Mouse (Mus musculus): ENCODE measurements around the gene Cdc42ep2. TPM values are rescaled to one million over a fixed set of nuclear protein-coding genes. Genes with fewer than 3 reads are reported as not detected.
"Not testable (repeated sequence)": the region's sequence is repeated elsewhere in the genome, so short reads cannot be mapped to it uniquely, and the experiment has no call there.

Gene Cdc42ep2
- polyA plus RNA-seq, 1 experiment = 16.2 TPM

- Histone ChIP-seq H3K36me3 (ENCODE audit: control insufficient read depth, insufficient read depth) (no peaks in the 10 kb centered on the region), H3K27me3 (ENCODE audit: control insufficient read depth, insufficient read depth, insufficient read length) (no peaks in the 10 kb centered on the region), H3ac (ENCODE audit: control insufficient read depth, insufficient read length) (no peak overlapping the region), H3K79me2 (ENCODE audit: control insufficient read depth, insufficient read depth) (no peaks in the 10 kb centered on the region), H3K4me3 (no peak overlapping the region), H3K4me2 (ENCODE audit: low read depth) (no peak overlapping the region)
- no peak for TF ChIP-seq TCF3 (IDR thresholded peaks at IDR 0.05; ENCODE audit: insufficient read length, low read depth)
- no peak for TF ChIP-seq MAX (IDR thresholded peaks at IDR 0.05; ENCODE audit: low read depth)
- no peak for TF ChIP-seq SRF (IDR thresholded peaks at IDR 0.05; ENCODE audit: control insufficient read depth, insufficient read length, low read depth)
- TF ChIP-seq USF1 (IDR thresholded peaks at IDR 0.05; ENCODE audit: low read depth) = no peak
- no peak for TF ChIP-seq POLR2A (IDR thresholded peaks at IDR 0.05; ENCODE audit: insufficient read length, low read depth)
- no peak for TF ChIP-seq E2F4 (IDR thresholded peaks at IDR 0.05; ENCODE audit: insufficient read depth)
- no peak for TF ChIP-seq POLR2AphosphoS2 (IDR thresholded peaks at IDR 0.05; ENCODE audit: insufficient read length, low read depth)
- no peak for TF ChIP-seq MYOD1 (IDR thresholded peaks at IDR 0.05; ENCODE audit: control insufficient read depth in 1 of 3, insufficient read length in 2 of 3, low read depth in 2 of 3)
- TF ChIP-seq MYOG (IDR thresholded peaks at IDR 0.05; ENCODE audit: control insufficient read depth in 1 of 3, insufficient read depth in 1 of 3, insufficient read length in 2 of 3, low read depth in 2 of 3) = no peak
- no peak for TF ChIP-seq CEBPB (IDR thresholded peaks at IDR 0.05; ENCODE audit: insufficient read depth, poor library complexity, severe bottlenecking)
- TF ChIP-seq TCF12 (IDR thresholded peaks at IDR 0.05; ENCODE audit: insufficient read depth, poor library complexity, severe bottlenecking) = no peak
- TF ChIP-seq REST (IDR thresholded peaks at IDR 0.05; ENCODE audit: insufficient read depth, insufficient read length) = no peak
These were observed 40.7 kb downstream of the Cdc42ep2 start for GRCm38 (mm10) chr19:5883935-5884334.

- H3K4me3 ChIP-seq; H3K36me3 ChIP-seq (ENCODE audit: control insufficient read depth, insufficient read depth); H3K4me2 ChIP-seq (ENCODE audit: low read depth); H3K79me2 ChIP-seq (ENCODE audit: control insufficient read depth, insufficient read depth); H3K27me3 ChIP-seq (ENCODE audit: control insufficient read depth, insufficient read depth, insufficient read length); H3ac ChIP-seq (ENCODE audit: control insufficient read depth, insufficient read length): not testable (repeated sequence)
These were observed 42.5 kb downstream of the Cdc42ep2 start for GRCm38 (mm10) chr19:5882079-5882478.

DNA sequence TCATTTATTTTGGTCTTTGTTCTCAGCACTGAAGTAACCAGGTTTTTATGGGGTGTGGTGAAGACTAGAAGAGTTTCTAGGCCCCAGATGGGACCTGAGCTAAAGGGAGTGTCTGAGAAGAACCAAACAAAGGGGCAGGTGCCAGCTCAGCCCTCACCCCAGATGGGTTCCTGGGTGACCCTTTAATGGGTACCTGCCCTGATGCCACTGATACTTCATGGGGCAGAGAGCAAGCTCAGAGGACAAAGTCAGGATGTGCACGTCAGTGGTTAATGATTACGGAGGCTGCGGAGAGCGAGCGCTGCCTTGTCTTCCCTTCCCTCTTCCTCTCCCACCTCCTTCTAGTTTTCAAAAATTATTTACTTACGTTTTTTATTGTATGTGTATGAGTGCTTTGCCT, 43.5 kb downstream of the Cdc42ep2 start:
- no peak overlapping the region for H3K4me3 ChIP-seq
- no peak overlapping the region for H3ac ChIP-seq (ENCODE audit: control insufficient read depth, insufficient read length)
- no peak overlapping the region for H3K4me2 ChIP-seq (ENCODE audit: low read depth)
- no peaks in the 10 kb centered on the region for H3K36me3 ChIP-seq (ENCODE audit: control insufficient read depth, insufficient read depth)
- TF ChIP-seq SRF (IDR thresholded peaks at IDR 0.05; ENCODE audit: control insufficient read depth, insufficient read length, low read depth) (no peak), TCF3 (IDR thresholded peaks at IDR 0.05; ENCODE audit: insufficient read length, low read depth) (no peak), TCF12 (IDR thresholded peaks at IDR 0.05; ENCODE audit: insufficient read depth, poor library complexity, severe bottlenecking) (no peak), E2F4 (IDR thresholded peaks at IDR 0.05; ENCODE audit: insufficient read depth) (no peak), REST (IDR thresholded peaks at IDR 0.05; ENCODE audit: insufficient read depth, insufficient read length) (no peak), MYOD1 (IDR thresholded peaks at IDR 0.05; ENCODE audit: control insufficient read depth in 1 of 3, insufficient read length in 2 of 3, low read depth in 2 of 3) (no peak)
- H3K27me3 ChIP-seq (ENCODE audit: control insufficient read depth, insufficient read depth, insufficient read length) = no peaks in the 10 kb centered on the region
- no peaks in the 10 kb centered on the region for H3K79me2 ChIP-seq (ENCODE audit: control insufficient read depth, insufficient read depth)

- Histone ChIP-seq H3K79me2 (ENCODE audit: control insufficient read depth, insufficient read depth) (peaks cover 5% of the 10 kb centered on the region), H3ac (ENCODE audit: control insufficient read depth, insufficient read length) (no peak overlapping the region), H3K4me2 (ENCODE audit: low read depth) (no peak overlapping the region), H3K4me3 (no peak overlapping the region), H3K27me3 (ENCODE audit: control insufficient read depth, insufficient read depth, insufficient read length) (no peaks in the 10 kb centered on the region), H3K36me3 (ENCODE audit: control insufficient read depth, insufficient read depth) (no peaks in the 10 kb centered on the region)
- TF ChIP-seq REST (IDR thresholded peaks at IDR 0.05; ENCODE audit: insufficient read depth, insufficient read length) (no peak), E2F4 (IDR thresholded peaks at IDR 0.05; ENCODE audit: insufficient read depth) (no peak), POLR2A (IDR thresholded peaks at IDR 0.05; ENCODE audit: insufficient read length, low read depth) (no peak), POLR2AphosphoS2 (IDR thresholded peaks at IDR 0.05; ENCODE audit: insufficient read length, low read depth) (no peak), MYOD1 (IDR thresholded peaks at IDR 0.05; ENCODE audit: control insufficient read depth in 1 of 3, insufficient read length in 2 of 3, low read depth in 2 of 3) (no peak), MAX (IDR thresholded peaks at IDR 0.05; ENCODE audit: low read depth) (no peak), TCF3 (IDR thresholded peaks at IDR 0.05; ENCODE audit: insufficient read length, low read depth) (no peak), USF1 (IDR thresholded peaks at IDR 0.05; ENCODE audit: low read depth) (no peak), SRF (IDR thresholded peaks at IDR 0.05; ENCODE audit: control insufficient read depth, insufficient read length, low read depth) (no peak), CEBPB (IDR thresholded peaks at IDR 0.05; ENCODE audit: insufficient read depth, poor library complexity, severe bottlenecking) (no peak), MYOG (IDR thresholded peaks at IDR 0.05; ENCODE audit: control insufficient read depth in 1 of 3, insufficient read depth in 1 of 3, insufficient read length in 2 of 3, low read depth in 2 of 3) (no peak), TCF12 (IDR thresholded peaks at IDR 0.05; ENCODE audit: insufficient read depth, poor library complexity, severe bottlenecking) (no peak)
These were observed 44.9 kb downstream of the Cdc42ep2 start for GRCm38 (mm10) chr19:5879735-5880134.

DNA sequence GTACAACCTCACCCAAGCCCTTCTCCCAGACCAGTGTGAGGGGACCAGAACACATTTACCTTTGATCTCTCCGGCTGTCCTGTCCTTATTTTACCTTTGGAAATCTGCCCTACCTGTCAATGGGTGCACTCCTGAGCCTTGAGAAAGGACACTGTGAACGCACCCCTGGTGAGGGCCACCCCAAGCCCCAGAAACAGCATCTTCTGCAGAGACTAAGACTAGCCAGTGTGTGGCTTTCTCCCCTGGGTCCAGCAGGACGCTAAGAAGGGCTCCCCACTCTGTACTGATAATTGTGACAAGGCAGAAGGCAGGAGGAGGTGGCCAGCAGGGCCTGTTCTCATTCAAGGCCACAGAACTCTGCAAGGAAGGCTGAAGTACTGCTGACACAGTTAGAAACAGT, 45.7 kb downstream of the Cdc42ep2 start:
- H3K4me2 ChIP-seq (ENCODE audit: low read depth) = peak overlapping the region; percentile 83
- H3K36me3 ChIP-seq (ENCODE audit: control insufficient read depth, insufficient read depth) = no peaks in the 10 kb centered on the region
- H3K4me3 ChIP-seq = peak overlapping the region; percentile 16
- peaks cover 11% of the 10 kb centered on the region for H3K79me2 ChIP-seq (ENCODE audit: control insufficient read depth, insufficient read depth)
- H3ac ChIP-seq (ENCODE audit: control insufficient read depth, insufficient read length) = peak overlapping the region; percentile 13
- no peaks in the 10 kb centered on the region for H3K27me3 ChIP-seq (ENCODE audit: control insufficient read depth, insufficient read depth, insufficient read length)
- no peak for TF ChIP-seq TCF3 (IDR thresholded peaks at IDR 0.05; ENCODE audit: insufficient read length, low read depth)
- TF ChIP-seq MAX (IDR thresholded peaks at IDR 0.05; ENCODE audit: low read depth) = no peak
- no peak for TF ChIP-seq CEBPB (IDR thresholded peaks at IDR 0.05; ENCODE audit: insufficient read depth, poor library complexity, severe bottlenecking)
- TF ChIP-seq POLR2AphosphoS2 (IDR thresholded peaks at IDR 0.05; ENCODE audit: insufficient read length, low read depth) = no peak
- TF ChIP-seq USF1 (IDR thresholded peaks at IDR 0.05; ENCODE audit: low read depth) = no peak
- no peak for TF ChIP-seq E2F4 (IDR thresholded peaks at IDR 0.05; ENCODE audit: insufficient read depth)
- TF ChIP-seq SRF (IDR thresholded peaks at IDR 0.05; ENCODE audit: control insufficient read depth, insufficient read length, low read depth) = no peak
- no peak for TF ChIP-seq MYOD1 (IDR thresholded peaks at IDR 0.05; ENCODE audit: control insufficient read depth in 1 of 3, insufficient read length in 2 of 3, low read depth in 2 of 3)
- no peak for TF ChIP-seq TCF12 (IDR thresholded peaks at IDR 0.05; ENCODE audit: insufficient read depth, poor library complexity, severe bottlenecking)
- TF ChIP-seq REST (IDR thresholded peaks at IDR 0.05; ENCODE audit: insufficient read depth, insufficient read length) = no peak
- no peak for TF ChIP-seq MYOG (IDR thresholded peaks at IDR 0.05; ENCODE audit: control insufficient read depth in 1 of 3, insufficient read depth in 1 of 3, insufficient read length in 2 of 3, low read depth in 2 of 3)
- no peak for TF ChIP-seq POLR2A (IDR thresholded peaks at IDR 0.05; ENCODE audit: insufficient read length, low read depth)
